Mouse (Mus musculus) hindbrain, embryonic 11.5 days (tissue): ENCODE results near the gene Ncstn. TPM values are rescaled to one million over a fixed set of nuclear protein-coding genes. Genes with fewer than 3 reads are reported as not detected.

Experiments used
- ATAC-seq: fragments of 200-750 bp; cut with Nextera tagmentation; 2 replicates; pipeline ENCODE4 v1.8.0; 2017; ENCODE audit warnings: mild to moderate bottlenecking, moderate TSS enrichment, moderate library complexity; ENCODE audit not compliant: low FRiP score
- DNase-seq: peaks from one replicate; pipeline ENCODE4 v3.0.0-alpha.2; 2015; ENCODE audit warnings: low spot score
- H3K27ac ChIP-seq: fragments of 300-500 bp; sonication (generic); 2 replicates; pipeline ENCODE4 v1.5.1; 2014; ENCODE audit warnings: mild to moderate bottlenecking, low read depth, low read length
- H3K27me3 ChIP-seq: fragments of 300-500 bp; sonication (generic); 2 replicates; pipeline ENCODE4 v1.6.1; 2014; ENCODE audit warnings: mild to moderate bottlenecking, low read length, moderate library complexity, mixed read lengths; ENCODE audit not compliant: control insufficient read depth, insufficient read depth
- H3K36me3 ChIP-seq: fragments of 300-500 bp; sonication (generic); 2 replicates; pipeline ENCODE4 v1.6.1; 2014; ENCODE audit warnings: mild to moderate bottlenecking, low read length, moderate library complexity, mixed read lengths; ENCODE audit not compliant: control insufficient read depth, insufficient read depth
- H3K4me1 ChIP-seq: fragments of 300-500 bp; sonication (generic); replicated peaks from 2 replicates; pipeline ENCODE4 v1.6.1; 2014; ENCODE audit warnings: low read length, mixed read lengths; ENCODE audit not compliant: control insufficient read depth, insufficient read depth
- H3K4me2 ChIP-seq: fragments of 300-500 bp; sonication (generic); replicated peaks from 2 replicates; pipeline ENCODE4 v1.6.1; 2014; ENCODE audit warnings: mild to moderate bottlenecking, low read depth, low read length
- H3K4me3 ChIP-seq: fragments of 300-500 bp; sonication (generic); 2 replicates; pipeline ENCODE4 v1.5.1; 2014; ENCODE audit warnings: low read depth, low read length
- H3K9ac ChIP-seq: fragments of 300-500 bp; sonication (generic); 2 replicates; pipeline ENCODE4 v1.6.1; 2014; ENCODE audit warnings: low read depth, low read length
- H3K9me3 ChIP-seq: fragments of 300-500 bp; sonication (generic); 2 replicates; pipeline ENCODE4 v1.6.1; 2016; ENCODE audit warnings: low read length; ENCODE audit not compliant: control insufficient read depth
- WGBS: fragments of 180-500 bp; shearing (Covaris S2); extraction: QIAGEN DNeasy Blood & Tissue Kit; methylation state at CpG from one replicate; pipeline ENCODE4 v1.1.7; 2014; 5-methylcytosine and 5-hydroxymethylcytosine counted together
- polyA plus RNA-seq: library from polyadenylated mRNA; unstranded; fragments of >200 nt; fragmentation: Nextera tagmentation; extraction: Ambion mirVana; gene quantifications from 2 replicates; pipeline ENCODE4 v1.2.1, GENCODE M21; 2014

Gene Ncstn
- polyA plus RNA-seq, 1 experiment from 2014 or later = 120 TPM

- H3K9me3 ChIP-seq = no peaks in the 10 kb centered on the region
- no peaks in the 10 kb centered on the region for H3K27me3 ChIP-seq
- H3K4me2 ChIP-seq = peak overlapping the region; percentile 36
- WGBS = 5% methylated on average over 10 of the region's 10 CpGs
- peak overlapping the region; percentile 49 for H3K9ac ChIP-seq
- ATAC-seq (peak; percentile 31; the same call in 1 of the 2 replicates), DNase-seq (no peak)
- peaks cover 14% of the 10 kb centered on the region for H3K4me1 ChIP-seq
- H3K36me3 ChIP-seq = no peaks in the 10 kb centered on the region
- H3K4me3 ChIP-seq = peak overlapping the region; percentile 68
- peak overlapping the region; percentile 93 for H3K27ac ChIP-seq
Measured at GRCm38 (mm10) chr1:172027809-172028102, 54.8 kb downstream of the Ncstn start.

GRCm38 (mm10) chr1:172027010-172027808 lies 55.4 kb downstream of the Ncstn start:
- ATAC-seq = peak; percentile 88
- Histone ChIP-seq H3K27ac (peak overlapping the region; percentile 93), H3K4me2 (peak overlapping the region; percentile 36), H3K36me3 (no peaks in the 10 kb centered on the region), H3K9ac (peak overlapping the region; percentile 79), H3K9me3 (no peaks in the 10 kb centered on the region), H3K4me1 (peaks cover 19% of the 10 kb centered on the region), H3K27me3 (no peaks in the 10 kb centered on the region), H3K4me3 (peak overlapping the region; percentile 68)
- under 1% methylated on average over 45 of the region's 54 CpGs for WGBS
- peak; percentile 98 for DNase-seq

- Histone ChIP-seq H3K9ac (peak overlapping the region; percentile 79), H3K9me3 (no peaks in the 10 kb centered on the region), H3K4me3 (peak overlapping the region; percentile 68), H3K27ac (peak overlapping the region; percentile 93), H3K4me1 (peaks cover 19% of the 10 kb centered on the region), H3K36me3 (no peaks in the 10 kb centered on the region), H3K4me2 (peak overlapping the region; percentile 92), H3K27me3 (no peaks in the 10 kb centered on the region)
- DNase-seq (peak; percentile 77), ATAC-seq (peak; percentile 71)
- 1% methylated on average over 22 of the region's 23 CpGs for WGBS
Measured at GRCm38 (mm10) chr1:172026201-172026901, 56.2 kb downstream of the Ncstn start.

GRCm38 (mm10) chr1:172025201-172025904 lies 57.2 kb downstream of the Ncstn start:
- no peaks in the 10 kb centered on the region for H3K27me3 ChIP-seq
- H3K9me3 ChIP-seq = no peaks in the 10 kb centered on the region
- H3K4me3 ChIP-seq = peak overlapping the region; percentile 68
- DNase-seq (no peak), ATAC-seq (no peak)
- peak overlapping the region; percentile 79 for H3K9ac ChIP-seq
- H3K36me3 ChIP-seq = no peaks in the 10 kb centered on the region
- peaks cover 25% of the 10 kb centered on the region for H3K4me1 ChIP-seq
- 24% methylated on average over 8 of the region's 8 CpGs for WGBS
- peak overlapping the region; percentile 92 for H3K4me2 ChIP-seq
- peak overlapping the region; percentile 93 for H3K27ac ChIP-seq

DNA sequence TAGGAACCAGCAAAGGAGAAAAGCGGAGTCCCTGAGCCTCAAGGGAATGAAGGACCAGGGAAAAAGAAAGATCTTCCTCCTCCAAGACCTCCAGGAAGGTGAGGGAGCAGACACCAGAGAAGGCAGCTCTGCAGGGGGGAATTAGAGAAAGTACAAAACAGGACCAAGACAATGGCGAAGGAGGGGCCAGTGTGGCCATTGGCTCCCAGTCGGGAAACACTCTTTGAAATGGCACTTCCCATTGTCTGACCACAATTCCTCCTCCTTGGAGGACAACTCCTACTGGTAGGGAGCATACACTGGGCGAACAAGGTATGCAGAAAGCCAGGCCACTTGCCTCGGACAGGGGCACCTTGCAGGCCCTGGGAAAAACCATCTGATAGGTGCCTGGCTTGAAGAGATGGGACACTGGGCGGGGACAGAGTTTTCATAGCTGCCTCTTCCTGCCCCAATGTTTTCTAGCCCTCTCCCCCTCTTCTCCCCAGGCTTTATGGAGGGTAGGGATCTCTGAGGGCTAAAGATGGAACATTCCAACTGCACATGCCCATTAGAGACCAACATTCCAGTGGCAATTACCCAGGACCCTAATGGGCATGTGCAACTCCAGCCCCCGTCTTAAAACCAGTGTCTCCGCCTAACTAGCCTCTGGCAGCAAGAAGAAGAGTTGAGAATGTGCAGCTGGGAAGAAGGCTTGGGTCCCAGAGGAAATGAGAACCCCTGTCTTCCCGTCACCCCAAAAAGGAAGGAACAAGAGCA lies 58.3 kb downstream of the Ncstn start:
- ATAC-seq (no peak), DNase-seq (no peak)
- WGBS = 20% methylated on average over 9 of the region's 9 CpGs
- Histone ChIP-seq H3K27ac (peak overlapping the region; percentile 58), H3K4me2 (peak overlapping the region; percentile 92), H3K9me3 (no peaks in the 10 kb centered on the region), H3K4me1 (peaks cover 34% of the 10 kb centered on the region), H3K4me3 (peak overlapping the region; percentile 68), H3K36me3 (no peaks in the 10 kb centered on the region), H3K27me3 (no peaks in the 10 kb centered on the region), H3K9ac (peak overlapping the region; percentile 79)

GRCm38 (mm10) chr1:172019863-172020521 lies 62.6 kb downstream of the Ncstn start:
- Histone ChIP-seq H3K36me3 (no peaks in the 10 kb centered on the region), H3K4me3 (no peak overlapping the region), H3K9ac (no peak overlapping the region), H3K27ac (peak overlapping the region; percentile 95; the same call in 1 of the 2 replicates), H3K9me3 (no peaks in the 10 kb centered on the region), H3K4me1 (peaks cover 56% of the 10 kb centered on the region), H3K27me3 (no peaks in the 10 kb centered on the region), H3K4me2 (peak overlapping the region; percentile 11; the same call in 1 of the 2 replicates)
- ATAC-seq (no peak), DNase-seq (no peak)
- WGBS = 68% methylated on average over 10 of the region's 10 CpGs

DNA sequence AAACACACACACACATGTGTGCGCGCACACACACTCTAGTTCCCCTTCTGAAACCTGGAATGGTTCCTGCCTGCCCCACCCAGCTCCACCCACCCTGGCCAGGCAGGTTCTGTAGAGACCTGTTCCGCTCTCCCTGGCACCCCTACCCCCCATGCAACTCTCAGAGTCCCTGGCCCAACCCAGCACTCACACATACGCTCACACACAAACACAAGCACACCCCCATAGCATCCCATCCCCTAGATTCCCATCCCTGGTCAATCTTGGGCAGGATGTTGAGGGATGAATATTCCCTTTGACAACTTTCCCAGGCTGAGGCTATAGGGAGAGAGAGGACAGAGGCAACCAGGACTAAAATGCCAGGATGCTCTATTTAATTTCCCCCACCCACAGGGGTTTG lies 63.3 kb downstream of the Ncstn start:
- ATAC-seq (no peak), DNase-seq (no peak)
- 93% methylated on average over 4 of the region's 4 CpGs for WGBS
- H3K36me3 ChIP-seq = no peaks in the 10 kb centered on the region
- H3K9me3 ChIP-seq = no peaks in the 10 kb centered on the region
- H3K27me3 ChIP-seq = no peaks in the 10 kb centered on the region
- no peak overlapping the region for H3K9ac ChIP-seq
- peak overlapping the region; percentile 95; the same call in 1 of the 2 replicates for H3K27ac ChIP-seq
- H3K4me1 ChIP-seq = peaks cover 58% of the 10 kb centered on the region
- no peak overlapping the region for H3K4me2 ChIP-seq
- H3K4me3 ChIP-seq = no peak overlapping the region
